Mouse (Mus musculus) left cerebral cortex, adult 8-10 months (tissue): Measurements from ENCODE around the gene Fcgr3. TPM values are rescaled to one million over a fixed set of nuclear protein-coding genes. Genes with fewer than 3 reads are reported as not detected.
A peak's percentile ranks its signal among the peaks of the same experiment; 100 is the strongest.

ENCODE experiments used
- DNase-seq, 2 experiments: peaks; one replicate each; pipeline ENCODE4 v3.0.0; 2022; ENCODE audit warnings: low spot score in 2 of 2
- total RNA-seq, 4 experiments: library from RNA; stranded (reverse); gene quantifications; 2 replicates each; pipeline ENCODE4 v1.2.4; 2022

Gene Fcgr3
- total RNA-seq, 4 experiments from 2014 or later, result 10.6 to 36.7 (median 22.6) TPM

DNA sequence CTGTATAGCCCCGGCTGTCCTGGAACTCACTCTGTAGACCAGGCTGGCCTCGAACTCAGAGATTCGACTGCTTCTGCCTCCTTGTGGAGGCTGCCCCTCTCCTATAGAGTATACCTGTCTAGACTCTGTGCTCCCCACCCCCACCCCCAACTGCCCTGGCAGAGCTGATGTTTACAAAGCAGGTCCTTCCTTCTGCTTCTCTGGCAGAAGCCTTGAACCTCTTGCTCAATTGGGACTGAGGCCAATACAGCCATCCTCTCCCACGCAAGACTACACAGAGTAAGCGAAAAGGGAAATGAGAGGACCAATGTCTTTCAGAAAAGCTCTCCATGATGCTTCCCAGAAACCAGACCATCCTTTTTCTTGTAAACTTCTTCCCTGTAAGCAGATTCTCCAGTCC is 7.5 kb downstream of the Fcgr3 start:
- DNase-seq, result no peak

- no peak for DNase-seq
These were observed 11.4 kb downstream of the Fcgr3 start for GRCm38 (mm10) chr1:171053305-171053704.

DNA sequence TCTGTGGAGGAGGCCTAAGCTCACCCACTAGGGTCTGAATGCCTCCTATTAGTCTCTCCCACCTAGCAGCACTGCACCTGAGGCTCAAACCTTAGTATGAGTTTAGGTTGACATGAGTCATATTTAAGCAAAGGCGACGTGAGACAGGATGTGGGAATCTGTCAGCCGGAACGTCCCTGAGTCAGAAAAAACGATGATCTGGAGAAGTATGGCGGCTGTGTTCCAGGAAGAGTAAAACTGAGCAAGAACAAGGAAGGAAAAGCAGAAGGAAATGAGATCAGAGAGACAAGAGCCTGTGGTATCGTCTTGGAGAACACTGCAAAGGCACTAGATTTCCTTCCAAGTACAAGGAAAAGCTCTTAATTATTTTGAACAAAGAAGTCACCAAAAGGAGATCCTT is 14.0 kb downstream of the Fcgr3 start:
- no peak for DNase-seq

DNA sequence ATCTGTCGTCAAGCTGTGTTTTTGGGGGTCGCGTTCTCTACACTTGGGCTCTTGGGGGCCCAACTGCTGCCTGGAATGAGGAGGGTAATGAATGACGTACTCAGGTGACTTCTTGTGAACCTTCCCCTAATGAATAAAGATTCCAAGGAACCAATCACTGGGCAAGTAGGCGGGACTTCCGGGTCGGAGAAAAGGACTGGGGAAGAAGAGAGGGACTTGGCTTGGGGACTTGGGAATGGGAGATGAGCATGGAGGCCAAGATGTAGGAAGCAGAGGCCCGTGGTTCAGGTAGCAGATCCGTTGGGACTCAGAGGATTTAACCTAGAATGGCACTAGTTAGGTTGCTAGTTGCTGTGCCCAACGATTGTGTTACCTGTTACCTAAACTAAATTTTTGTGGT is 15.5 kb downstream of the Fcgr3 start:
- DNase-seq, result no peak

DNA sequence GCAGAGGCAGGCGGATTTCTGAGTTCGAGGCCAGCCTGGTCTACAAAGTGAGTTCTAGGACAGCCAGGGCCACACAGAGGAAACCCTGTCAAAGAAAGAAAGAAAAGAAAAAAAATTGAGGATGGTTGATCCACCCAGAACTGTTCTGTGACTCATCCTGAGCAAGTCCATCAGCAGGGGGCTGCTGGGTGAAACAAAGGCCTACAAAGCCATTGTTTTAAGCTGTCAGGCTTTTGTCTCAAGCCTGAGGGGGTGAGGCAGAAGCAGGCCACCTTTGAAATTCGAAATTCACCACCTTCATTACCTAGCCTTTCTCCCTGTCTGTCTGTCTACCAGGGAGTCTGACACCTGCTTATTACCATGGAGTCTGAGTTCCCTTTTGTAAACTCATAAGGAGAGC is 18.2 kb downstream of the Fcgr3 start:
- DNase-seq, result no peak

DNA sequence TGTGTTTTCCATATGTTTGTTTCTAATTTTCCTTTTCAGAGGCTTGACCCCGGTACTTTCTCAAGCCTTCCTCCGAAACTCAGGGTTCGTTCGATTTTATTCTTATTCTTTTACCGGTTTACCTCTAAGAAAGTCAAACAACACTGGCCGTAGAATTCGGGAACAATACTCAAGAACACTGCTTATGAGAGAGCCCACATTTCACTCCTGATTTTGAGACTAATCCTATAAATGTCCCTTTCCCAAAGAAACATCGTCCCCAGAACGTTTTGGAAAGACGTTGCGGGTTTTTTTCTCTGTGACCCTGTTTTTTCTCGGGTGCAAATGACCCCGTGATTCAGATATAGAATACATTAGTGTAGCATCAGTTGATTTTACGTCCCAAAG is 19.7 kb downstream of the Fcgr3 start:
- no peak for DNase-seq

DNA sequence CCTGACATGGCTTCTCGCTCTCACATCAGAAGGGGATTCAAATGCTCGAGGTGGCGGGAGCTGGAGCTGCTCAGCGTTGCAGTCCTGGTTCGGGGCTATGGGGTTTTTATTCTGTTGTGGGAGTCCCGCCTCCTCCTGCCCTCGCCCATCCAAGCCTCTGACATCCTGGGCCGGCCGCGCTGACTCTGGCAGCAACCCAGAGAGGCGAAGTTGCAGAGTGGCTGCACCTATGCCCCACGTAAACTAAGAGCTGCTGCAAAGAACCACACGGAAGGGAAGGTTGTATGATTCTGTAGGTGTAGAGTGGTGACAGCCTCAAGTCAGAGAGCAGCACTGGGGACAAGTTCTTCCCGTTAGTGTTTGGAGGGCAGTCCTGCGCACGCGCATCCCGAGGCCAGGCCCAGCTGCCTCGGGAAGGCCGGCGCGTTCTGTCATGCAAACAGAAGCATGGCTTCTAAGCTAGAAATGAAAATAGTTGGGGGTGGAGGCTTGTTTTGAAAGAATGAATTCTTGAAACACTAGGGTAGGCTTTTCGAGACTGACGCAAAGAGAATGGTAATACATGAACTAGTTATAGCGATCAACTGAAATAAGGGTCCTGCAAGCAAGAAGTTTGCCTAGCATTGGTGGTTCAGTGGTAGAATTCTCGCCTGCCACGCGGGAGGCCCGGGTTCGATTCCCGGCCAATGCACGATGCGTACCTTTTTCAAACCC is 20.2 kb downstream of the Fcgr3 start:
- peak; percentile 80 to 89 for DNase-seq

DNA sequence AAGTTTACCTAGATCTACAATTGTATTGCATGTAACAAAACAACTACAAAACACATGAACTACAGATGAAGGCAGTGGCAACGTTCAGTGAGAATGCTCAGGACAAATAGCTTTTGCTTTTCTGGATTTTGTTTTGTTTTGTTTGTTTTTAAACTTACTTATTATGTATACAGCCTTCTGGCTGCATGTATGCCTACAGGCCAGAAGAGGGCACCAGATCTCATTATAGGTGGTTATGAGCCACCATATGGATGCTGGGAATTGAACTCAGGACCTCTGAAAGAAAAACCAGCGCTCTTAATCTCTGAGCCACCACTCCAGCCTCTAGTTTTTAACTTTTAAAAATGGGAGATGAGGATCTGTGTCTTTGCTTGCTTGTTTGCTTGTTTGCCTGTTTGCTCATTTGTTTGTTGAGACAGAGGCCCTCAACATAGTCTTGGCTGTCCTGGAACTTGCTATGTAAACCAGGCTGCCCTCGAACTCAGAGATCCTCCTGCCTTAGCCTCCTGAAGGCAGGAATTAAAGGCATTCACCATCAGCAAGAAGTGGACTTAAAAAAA is 21.1 kb downstream of the Fcgr3 start:
- DNase-seq, result no peak

DNA sequence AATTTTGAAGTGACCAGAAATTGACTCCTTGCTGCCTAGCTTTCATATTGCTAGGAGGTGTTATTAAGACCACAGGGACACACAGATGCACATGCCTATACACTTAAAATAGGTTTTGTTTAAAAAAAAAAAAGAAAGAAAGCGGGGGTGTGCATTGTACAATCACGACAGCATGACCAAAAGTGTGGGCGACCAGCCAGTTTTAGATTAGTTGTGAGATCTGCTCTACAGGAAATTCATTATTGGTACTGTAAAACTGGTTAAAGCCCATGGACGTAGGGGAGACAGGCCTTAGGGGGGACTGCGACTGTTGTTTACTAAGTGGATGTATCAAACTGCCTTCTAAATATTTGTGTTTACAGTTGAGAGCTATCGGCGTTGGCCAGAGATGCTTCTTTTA is 24.9 kb downstream of the Fcgr3 start:
- DNase-seq, result peak in 1 of 2 experiments; percentile 34

DNA sequence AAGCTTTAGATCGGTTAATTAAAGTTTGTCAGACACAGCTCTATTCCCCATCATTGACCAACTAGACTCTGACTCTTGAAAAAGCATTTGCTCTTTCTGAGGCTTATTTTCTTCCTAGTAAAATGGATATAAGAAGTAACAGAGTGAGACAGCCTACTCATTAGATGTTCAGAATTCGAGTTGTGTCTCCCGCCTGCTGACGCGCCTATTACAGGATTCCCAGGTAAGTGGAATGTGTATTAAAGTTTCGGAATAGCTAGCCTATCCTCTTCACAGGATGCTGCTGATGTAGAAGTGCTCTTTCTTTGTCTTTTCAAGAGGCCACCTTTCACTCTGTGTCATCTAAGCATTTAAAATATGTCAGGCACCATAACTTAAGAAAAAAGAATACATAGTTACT is 25.6 kb downstream of the Fcgr3 start:
- no peak for DNase-seq

- peak; percentile 60 to 85 for DNase-seq
These were observed 26.6 kb downstream of the Fcgr3 start for GRCm38 (mm10) chr1:171037861-171038721.

GRCm38 (mm10) chr1:171036550-171037324 is 28.0 kb downstream of the Fcgr3 start:
- peak; percentile 21 to 82 for DNase-seq

GRCm38 (mm10) chr1:171035611-171036010 is 29.1 kb downstream of the Fcgr3 start:
- DNase-seq, result no peak

GRCm38 (mm10) chr1:171034201-171034600 is 30.5 kb downstream of the Fcgr3 start:
- DNase-seq, result peak in 1 of 2 experiments; percentile 28

DNA sequence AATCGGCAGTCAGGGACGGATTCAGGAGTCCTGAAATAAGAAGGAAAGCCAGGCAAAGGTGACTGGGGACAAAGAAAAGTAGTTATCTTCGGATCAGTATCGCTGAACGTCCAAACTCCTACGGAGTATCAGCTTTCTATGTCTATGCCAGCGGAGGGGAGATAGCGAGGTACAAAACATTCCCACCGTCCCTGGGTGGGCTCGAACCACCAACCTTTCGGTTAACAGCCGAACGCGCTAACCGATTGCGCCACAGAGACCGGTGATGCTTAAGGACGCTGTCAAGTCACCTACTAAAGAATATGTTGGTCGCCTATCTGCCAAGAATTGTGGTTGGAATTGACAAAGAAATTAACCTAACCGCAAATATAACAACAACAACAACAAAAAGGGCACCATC is 31.0 kb downstream of the Fcgr3 start:
- DNase-seq, result peak; percentile 51 to 98

- peak; percentile 25 to 36 for DNase-seq
These were observed 31.5 kb downstream of the Fcgr3 start for GRCm38 (mm10) chr1:171033196-171033595.

DNA sequence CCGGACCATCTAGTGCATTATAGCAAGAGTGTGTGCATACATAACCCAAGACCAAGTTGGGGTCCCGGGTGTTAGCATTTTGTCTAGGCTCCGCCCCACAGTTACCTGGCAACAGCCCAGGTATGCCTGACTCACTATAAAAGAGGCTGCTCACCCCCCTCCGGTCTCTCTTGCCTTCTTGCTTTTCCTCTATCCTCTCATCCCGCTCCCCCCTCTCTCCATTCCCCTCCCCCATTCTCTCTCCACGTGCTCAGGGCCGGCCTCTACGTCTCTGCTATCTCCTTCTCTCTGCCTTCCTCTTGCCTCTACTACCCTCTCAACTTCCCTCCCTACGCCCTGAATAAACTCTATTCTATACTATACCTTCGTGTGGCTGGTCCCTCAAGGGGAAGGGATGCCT is 32.0 kb downstream of the Fcgr3 start:
- no peak for DNase-seq

DNA sequence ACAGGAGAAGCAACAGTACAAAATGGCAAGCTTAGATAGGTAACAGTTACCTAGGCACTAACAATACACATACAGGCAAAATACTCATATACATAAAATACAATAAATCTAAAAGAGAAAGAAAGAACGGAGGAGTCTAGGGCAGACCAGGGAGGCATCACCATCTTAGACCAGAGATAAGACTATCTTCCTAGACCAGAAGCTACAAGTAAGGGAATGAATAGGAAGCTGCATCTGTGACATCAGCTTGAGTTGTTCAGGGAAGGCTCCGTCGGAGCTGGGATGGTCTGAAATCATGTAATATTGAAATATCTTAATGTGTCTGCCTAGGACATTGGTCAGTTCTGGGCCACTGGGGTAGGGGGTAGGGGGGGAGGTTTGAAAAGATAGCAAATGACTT is 33.0 kb downstream of the Fcgr3 start:
- DNase-seq, result no peak

DNA sequence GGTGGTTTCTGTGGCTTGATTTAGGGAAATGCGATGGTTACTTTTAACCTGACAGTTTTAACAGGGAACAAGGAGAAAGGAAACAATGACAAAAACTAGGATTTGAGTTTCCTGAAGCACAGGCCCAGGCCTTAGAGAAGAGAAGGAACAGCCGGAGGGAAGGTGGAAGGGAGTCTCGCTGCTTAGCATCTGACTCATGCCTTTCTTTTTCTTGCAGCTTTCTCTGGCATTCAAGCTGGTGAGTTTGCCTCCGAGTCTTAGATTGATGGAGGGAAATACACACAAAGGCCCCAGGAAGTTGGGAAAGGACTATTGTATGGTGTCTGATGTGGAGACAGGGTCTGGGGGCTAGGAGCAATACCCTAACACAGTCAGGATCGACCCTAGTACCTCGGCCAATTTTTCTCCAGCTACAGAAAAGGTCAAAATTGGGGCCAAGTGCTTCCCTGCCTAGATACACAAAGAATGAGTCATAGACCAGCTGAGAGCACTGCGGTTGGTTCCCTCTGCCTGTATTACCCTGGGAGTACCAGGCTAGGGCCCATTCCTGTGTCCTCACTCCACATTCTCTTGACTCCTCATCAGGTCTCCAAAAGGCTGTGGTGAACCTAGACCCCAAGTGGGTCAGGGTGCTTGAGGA is 45.3 kb downstream of the Fcgr3 start:
- peak in 1 of 2 experiments; percentile 21 for DNase-seq

DNA sequence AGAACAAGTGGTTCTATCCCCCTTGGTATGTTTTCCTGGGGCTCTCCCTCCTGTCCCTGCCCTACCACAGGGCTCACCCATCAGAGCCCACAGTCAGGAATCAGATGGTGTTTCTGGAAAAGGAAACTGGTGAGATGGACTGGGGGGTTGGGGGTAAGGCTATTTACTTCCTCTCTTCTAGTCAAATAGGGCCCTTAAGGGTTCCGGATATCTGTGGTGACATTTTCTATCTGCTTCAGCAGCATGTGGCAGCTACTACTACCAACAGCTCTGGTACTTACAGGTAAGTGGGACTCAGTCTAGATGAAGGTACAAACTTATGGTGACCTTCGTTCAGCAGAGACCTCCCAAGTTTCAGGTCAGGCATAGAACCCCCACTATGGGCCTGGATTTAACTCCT is 46.0 kb downstream of the Fcgr3 start, which contains the start of gene Fcgr4:
Gene Fcgr4 (plus strand): TSS at position 184 of the 400 bp plus-strand sequence.
- no peak for DNase-seq
